ENCODE assay signal across 9 mouse cellular contexts in the genomic region with DNA sequence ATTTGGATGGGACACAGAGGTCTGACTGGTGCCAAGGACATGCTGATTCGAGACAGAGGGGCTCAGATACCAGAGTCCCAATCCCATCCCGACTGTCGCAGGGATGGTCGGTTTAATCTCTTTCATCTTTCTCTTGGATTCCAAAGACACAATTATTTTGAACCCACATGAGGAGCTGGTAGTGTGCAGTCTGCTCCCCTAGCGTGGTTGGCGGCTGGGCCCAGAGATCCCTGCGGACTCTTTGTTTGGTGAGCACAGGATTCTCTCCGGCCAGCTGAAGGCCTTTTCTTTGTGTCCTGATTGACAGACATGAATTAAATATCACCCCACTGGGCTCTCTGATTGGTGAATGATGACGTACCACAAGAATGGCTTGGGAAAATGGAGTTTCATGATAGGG. TPM values are rescaled to one million over a fixed set of nuclear protein-coding genes. Genes with fewer than 3 reads are reported as not detected.
DNase-seq lines count a peak whose midpoint lies in the region; ATAC-seq lines count a peak whose summit lies in the region.
"Had no signal": no experiment of that assay in that cellular context is flagged by ENCODE, and none has a peak within 500 bp of the region (broad histone marks: within the 10 kb centered on the region; RNA-seq: fewer than 3 reads in every experiment).

No protein-coding gene starts in this region.

- H3K27me3 ChIP-seq in forebrain, embryonic 10.5 days (ENCODE audit: poor library complexity, severe bottlenecking) = no peaks in the 10 kb centered on the region
- no peaks in the 10 kb centered on the region for H3K27me3 ChIP-seq in heart, embryonic 11.5 days (ENCODE audit: control insufficient read depth, insufficient read depth, low read length)
- H3K27me3 ChIP-seq: limb, embryonic 15.5 days had no signal

- ATAC-seq in heart, embryonic 11.5 days (replicated peaks; ENCODE audit: insufficient number of reproducible peaks, low FRiP score, low TSS enrichment) = no peak

- peaks cover 50% of the 10 kb centered on the region for H3K4me1 ChIP-seq in forebrain, embryonic 10.5 days
- H3K4me1 ChIP-seq in heart, embryonic 11.5 days (ENCODE audit: control insufficient read depth, insufficient read depth, low read length) = no peaks in the 10 kb centered on the region

- peak overlapping the region; percentile 20 for H3K4me3 ChIP-seq in forebrain, embryonic 10.5 days
- H3K4me3 ChIP-seq in heart, embryonic 11.5 days (ENCODE audit: low read depth, low read length) = no peak overlapping the region
- H3K4me3 ChIP-seq: limb, embryonic 15.5 days had no signal

- DNase-seq in right cerebral cortex, postnatal 10 days (ENCODE audit: low spot score in 2 of 2) = peak; percentile 45 to 53
- DNase-seq in right cerebral cortex, postnatal 25 days = no peak
- peak; percentile 84 for DNase-seq in forebrain, embryonic 10.5 days (ENCODE audit: extremely low spot score, low spot score)
- peak; percentile 76 for DNase-seq in mesoderm, embryonic 11.5 days (ENCODE audit: low read depth, low spot score)
- no peak for DNase-seq in lung, postnatal 4 days
- no peak for DNase-seq in adrenal gland, adult (ENCODE audit: inconsistent age in 2 of 2, low spot score in 1 of 2)

- no peak overlapping the region for H3K9ac ChIP-seq in heart, embryonic 11.5 days (ENCODE audit: low read depth, low read length)
- H3K9ac ChIP-seq: limb, embryonic 15.5 days had no signal

- no peaks in the 10 kb centered on the region for H3K36me3 ChIP-seq in forebrain, embryonic 10.5 days (replicated peaks)
- H3K36me3 ChIP-seq in heart, embryonic 11.5 days (ENCODE audit: control insufficient read depth, insufficient read depth, low read length) = no peaks in the 10 kb centered on the region
- H3K36me3 ChIP-seq: G1E; limb, embryonic 15.5 days had no signal

- H3K27ac ChIP-seq in forebrain, embryonic 10.5 days = peak overlapping the region; percentile 92
- no peak overlapping the region for H3K27ac ChIP-seq in heart, embryonic 11.5 days (ENCODE audit: low read depth, low read length)
- H3K27ac ChIP-seq: limb, embryonic 15.5 days had no signal

- no peak overlapping the region for H3K4me2 ChIP-seq in heart, embryonic 11.5 days
- H3K4me2 ChIP-seq: limb, embryonic 15.5 days had no signal

- 24% methylated on average over 9 of the region's 9 CpGs for WGBS in forebrain, embryonic 10.5 days
- 69% methylated on average over 9 of the region's 9 CpGs for WGBS in heart, embryonic 11.5 days (ENCODE audit: insufficient replicate concordance)

- no peaks in the 10 kb centered on the region for H3K9me3 ChIP-seq in forebrain, embryonic 10.5 days
- no peaks in the 10 kb centered on the region for H3K9me3 ChIP-seq in heart, embryonic 11.5 days (replicated peaks; ENCODE audit: control insufficient read depth, low read length)
- H3K9me3 ChIP-seq: G1E; limb, embryonic 15.5 days had no signal

RNA-seq across cellular contexts. Expression of gene Arhgap21, which starts 41.5 kb away (rescaled TPM):
- polyA plus RNA-seq in forebrain, embryonic 10.5 days (2016; fragmentation: Nextera tagmentation; extraction: Ambion mirVana) = 24.3 and 27.9 TPM in 2 replicates
- polyA plus RNA-seq in heart, embryonic 11.5 days (2014; fragmentation: Nextera tagmentation; extraction: Ambion mirVana) = 19.3 and 20.4 TPM in 2 replicates

Comparison
In these comparisons a context has a peak if more than half of its experiments do, and no peak if none do; other contexts are left out.
1. DNase-seq: peak in right cerebral cortex, postnatal 10 days (2 of 2), forebrain, embryonic 10.5 days (single experiment) and mesoderm, embryonic 11.5 days (single experiment); none in right cerebral cortex, postnatal 25 days (single experiment), lung, postnatal 4 days (0 of 2) and adrenal gland, adult (0 of 2).